Comparison of ENCODE assay signal across 21 mouse cellular contexts in the genomic region with DNA sequence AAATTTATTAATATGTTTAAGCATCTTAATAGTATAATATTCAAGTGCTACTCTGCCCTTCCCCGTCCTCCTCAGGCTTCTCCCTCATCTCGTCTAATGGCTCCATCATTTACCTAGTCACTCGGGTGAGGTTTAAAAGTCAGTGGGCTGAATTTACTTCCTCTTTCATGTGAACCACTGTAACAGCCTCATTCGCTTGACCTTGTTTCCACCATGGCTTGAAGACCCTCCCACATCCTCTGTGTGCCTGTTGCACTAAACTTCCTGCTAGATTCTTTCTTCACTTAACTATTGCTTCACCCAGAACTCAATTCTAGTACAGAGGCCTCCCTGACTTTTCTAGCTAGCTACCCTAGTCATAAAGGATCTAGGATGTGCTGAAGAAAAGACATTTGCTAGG. TPM values are rescaled to one million over a fixed set of nuclear protein-coding genes. Genes with fewer than 3 reads are reported as not detected.
A peak's percentile ranks its signal among the peaks of the same experiment; 100 is the strongest.
DNase-seq lines count a peak whose midpoint lies in the region; ATAC-seq and TF ChIP-seq lines count a peak whose summit lies in the region.
"Had no signal": no experiment of that assay in that cellular context is flagged by ENCODE, and none has a peak within 500 bp of the region (broad histone marks: within the 10 kb centered on the region; RNA-seq: fewer than 3 reads in every experiment).

No protein-coding gene starts in this region.

- no peaks in the 10 kb centered on the region for H3K4me1 ChIP-seq in liver, postnatal 0 days (ENCODE audit: insufficient read depth)
- H3K4me1 ChIP-seq in midbrain, embryonic 10.5 days = no peaks in the 10 kb centered on the region
- no peaks in the 10 kb centered on the region for H3K4me1 ChIP-seq in forebrain, embryonic 13.5 days
- H3K4me1 ChIP-seq: liver, embryonic 12.5 days; neural tube, embryonic 12.5 days had no signal

- WGBS in liver, postnatal 0 days (ENCODE audit: insufficient replicate concordance) = 36% methylated on average over 4 of the region's 4 CpGs
- WGBS in midbrain, embryonic 10.5 days = 85% methylated on average over 4 of the region's 4 CpGs
- WGBS in forebrain, embryonic 13.5 days = 91% methylated on average over 4 of the region's 4 CpGs

- H3K27me3 ChIP-seq in liver, postnatal 0 days (ENCODE audit: insufficient read depth, low read length) = no peaks in the 10 kb centered on the region
- H3K27me3 ChIP-seq in midbrain, embryonic 10.5 days (ENCODE audit: low read depth, poor library complexity, severe bottlenecking) = peaks cover 16% of the 10 kb centered on the region
- H3K27me3 ChIP-seq in forebrain, embryonic 13.5 days = no peaks in the 10 kb centered on the region
- H3K27me3 ChIP-seq: liver, embryonic 12.5 days; neural tube, embryonic 12.5 days had no signal

- no peaks in the 10 kb centered on the region for H3K9me3 ChIP-seq in liver, postnatal 0 days (ENCODE audit: low read length)
- H3K9me3 ChIP-seq in midbrain, embryonic 10.5 days (replicated peaks) = no peaks in the 10 kb centered on the region
- H3K9me3 ChIP-seq in forebrain, embryonic 13.5 days (replicated peaks) = no peaks in the 10 kb centered on the region
- H3K9me3 ChIP-seq: G1E; liver, embryonic 12.5 days; neural tube, embryonic 12.5 days had no signal

- H3K36me3 ChIP-seq in liver, postnatal 0 days (replicated peaks; ENCODE audit: insufficient read depth, low read length) = no peaks in the 10 kb centered on the region
- H3K36me3 ChIP-seq in midbrain, embryonic 10.5 days = no peaks in the 10 kb centered on the region
- no peaks in the 10 kb centered on the region for H3K36me3 ChIP-seq in forebrain, embryonic 13.5 days (ENCODE audit: poor library complexity, severe bottlenecking)
- H3K36me3 ChIP-seq: G1E; liver, embryonic 12.5 days; neural tube, embryonic 12.5 days had no signal

- H3K27ac ChIP-seq in liver, postnatal 0 days (ENCODE audit: low read depth) = 0 out of 2 replicates have a peak overlapping the region, but pooled peaks have one; percentile 39
- no peak overlapping the region for H3K27ac ChIP-seq in midbrain, embryonic 10.5 days (replicated peaks)
- no peak overlapping the region for H3K27ac ChIP-seq in forebrain, embryonic 13.5 days
- H3K27ac ChIP-seq: hindbrain, postnatal 0 days; liver, embryonic 12.5 days; neural tube, embryonic 12.5 days had no signal

- TF ChIP-seq EP300 in liver, postnatal 0 days (IDR thresholded peaks at IDR 0.05; ENCODE audit: low read depth) = no peak

- H3K9ac ChIP-seq in liver, postnatal 0 days (replicated peaks) = no peak overlapping the region
- H3K9ac ChIP-seq in forebrain, embryonic 13.5 days = no peak overlapping the region
- H3K9ac ChIP-seq: liver, embryonic 12.5 days; neural tube, embryonic 12.5 days had no signal

- H3K4me3 ChIP-seq in liver, postnatal 0 days (ENCODE audit: low read depth, low read length) = no peak overlapping the region
- no peak overlapping the region for H3K4me3 ChIP-seq in midbrain, embryonic 10.5 days
- no peak overlapping the region for H3K4me3 ChIP-seq in forebrain, embryonic 13.5 days
- H3K4me3 ChIP-seq: liver, embryonic 12.5 days; neural tube, embryonic 12.5 days had no signal

- TF ChIP-seq CTCF in liver, postnatal 0 days (IDR thresholded peaks at IDR 0.05; ENCODE audit: low read depth) = no peak

- ATAC-seq in liver, postnatal 0 days = 0 out of 2 replicates have a peak, but pooled peaks have one; percentile 35
- peak; percentile 99 for ATAC-seq in monocyte, adult 5-6 weeks (replicated peaks; ENCODE audit: insufficient number of reproducible peaks, low FRiP score, low TSS enrichment, poor library complexity, severe bottlenecking)
- no peak for ATAC-seq in forebrain, embryonic 13.5 days
- ATAC-seq: hindbrain, postnatal 0 days; liver, embryonic 12.5 days had no signal

- DNase-seq in liver, postnatal 0 days = no peak
- no peak for DNase-seq in liver
- DNase-seq in c-Kit-positive CD71-negative TER-119-negative erythroid progenitor cells, embryonic 14.5 days (ENCODE audit: low read depth) = peak; percentile 9
- DNase-seq in thymus, postnatal 14 days = peak; percentile 53
- DNase-seq in midbrain, embryonic 10.5 days (ENCODE audit: low spot score) = no peak
- DNase-seq in gastrocnemius, adult 8-10 months (ENCODE audit: low spot score in 2 of 2) = no peak
- DNase-seq: adrenal gland, postnatal 14 days; cerebellum, adult 8-10 months; gastrocnemius, postnatal 36 days; heart, postnatal 36 days; kidney, adult 9 months; layer of hippocampus, postnatal 36 days; left cerebral cortex, postnatal 4 days; midbrain, embryonic 14.5 days had no signal

- no peak overlapping the region for H3K4me2 ChIP-seq in liver, postnatal 0 days (ENCODE audit: low read depth, low read length)
- H3K4me2 ChIP-seq in forebrain, embryonic 13.5 days = no peak overlapping the region
- H3K4me2 ChIP-seq: heart, embryonic 11.5 days; liver, embryonic 12.5 days; neural tube, embryonic 12.5 days had no signal

RNA-seq across cellular contexts. Expression of gene Ddx3x, which starts 30.6 kb away (rescaled TPM):
- 44.2 and 46.1 TPM in 2 replicates for polyA plus RNA-seq in liver, postnatal 0 days (2015; fragmentation: Nextera tagmentation; extraction: Ambion mirVana)
- 729 to 855 TPM (median 842 TPM) in 3 replicates for total RNA-seq in monocyte, adult 5-6 weeks (2017)
- 148 and 156 TPM in 2 replicates for polyA plus RNA-seq in midbrain, embryonic 10.5 days (2016; fragmentation: Nextera tagmentation; extraction: Ambion mirVana)
- polyA plus RNA-seq in forebrain, embryonic 13.5 days (2015; fragmentation: Nextera tagmentation; extraction: Ambion mirVana) = 138 and 155 TPM in 2 replicates
- 100 to 1,000 TPM; 130 to 209 (median 160) TPM for total RNA-seq in gastrocnemius, adult 8-10 months (2022)

Comparison
In these comparisons a context has a peak if more than half of its experiments do, and no peak if none do; other contexts are left out.
1. DNase-seq: peak in c-Kit-positive CD71-negative TER-119-negative erythroid progenitor cells, embryonic 14.5 days (single experiment) and thymus, postnatal 14 days (single experiment); none in liver, postnatal 0 days (single experiment), liver (single experiment), midbrain, embryonic 10.5 days (single experiment) and gastrocnemius, adult 8-10 months (0 of 2).